Mouse (Mus musculus) gastrocnemius, postnatal 36 days (tissue): ENCODE measurements around the gene Fndc8. TPM values are rescaled to one million over a fixed set of nuclear protein-coding genes. Genes with fewer than 3 reads are reported as not detected.

Experiments
- DNase-seq, 2 experiments: peaks; one replicate each; pipeline ENCODE4 v3.0.0; 2022
- intact Hi-C: fragments of 180-260 bp; cut with DNase I; formaldehyde crosslinking; loops from one replicate; pipeline ENCODE4 v1.15.1; 2025
- total RNA-seq, 2 experiments: library from RNA; stranded (reverse); gene quantifications; 2 replicates each; pipeline ENCODE4 v1.2.3; 2021

The Fndc8 gene
- total RNA-seq, 2 experiments from 2014 or later, result not detected

DNA sequence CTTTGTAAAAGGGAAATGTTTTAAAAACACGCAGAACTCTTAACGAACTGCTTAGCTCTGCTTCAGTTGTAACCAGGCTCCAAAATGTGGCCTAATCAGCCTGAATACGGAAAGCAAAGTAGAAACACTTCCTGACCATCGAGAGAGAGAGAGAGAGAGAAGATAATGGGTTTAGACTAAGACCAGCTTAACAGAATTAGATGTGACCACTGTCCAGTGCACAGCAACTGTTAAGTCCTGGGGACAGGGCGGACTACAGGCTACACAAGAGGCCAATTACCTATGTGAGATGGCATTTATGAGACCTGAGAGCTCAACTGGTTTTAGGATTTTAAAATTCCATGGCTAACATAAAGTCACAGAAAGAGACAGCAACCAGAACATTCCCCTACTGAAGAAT, 24.0 kb upstream of the Fndc8 start:
- intact Hi-C loops, result no loop called here
- DNase-seq, result no peak

DNA sequence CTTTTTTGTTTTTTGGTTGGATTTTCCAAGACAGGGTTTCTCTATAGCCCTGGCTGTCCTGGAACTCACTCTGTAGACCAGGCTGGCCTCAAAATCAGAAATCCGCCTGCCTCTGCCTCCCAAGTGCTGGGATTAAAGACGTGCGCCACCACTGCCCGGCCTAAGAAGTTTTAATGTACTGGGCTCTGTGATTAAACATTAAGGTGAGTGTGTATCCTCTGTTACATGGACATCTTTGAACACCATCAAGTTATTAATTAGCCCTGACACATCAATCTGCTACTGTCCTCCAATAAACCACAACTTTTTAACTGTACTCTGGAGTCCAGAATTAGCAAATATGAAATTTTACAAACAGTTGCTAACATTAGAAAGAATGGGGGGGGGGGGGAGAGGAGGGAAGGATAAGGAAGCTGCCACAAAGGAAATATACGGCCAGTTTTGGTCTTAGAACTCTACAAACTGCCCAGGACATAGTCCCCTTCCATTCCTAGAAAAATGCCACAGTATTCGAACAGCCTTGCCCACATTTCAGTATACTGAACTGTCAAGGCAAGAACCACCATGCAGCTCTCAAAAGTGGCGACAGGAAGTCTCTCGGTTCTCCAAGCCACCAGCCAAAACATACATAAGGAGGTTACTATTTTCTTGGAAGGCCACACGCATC, 22.3 kb upstream of the Fndc8 start:
- intact Hi-C loops, result loop anchor here (2.0 to 5.0 kb wide), 2 partner anchors 55 to 107 kb away; partner anchors contain the start of genes Cct6b and Zfp830
- no peak for DNase-seq

DNA sequence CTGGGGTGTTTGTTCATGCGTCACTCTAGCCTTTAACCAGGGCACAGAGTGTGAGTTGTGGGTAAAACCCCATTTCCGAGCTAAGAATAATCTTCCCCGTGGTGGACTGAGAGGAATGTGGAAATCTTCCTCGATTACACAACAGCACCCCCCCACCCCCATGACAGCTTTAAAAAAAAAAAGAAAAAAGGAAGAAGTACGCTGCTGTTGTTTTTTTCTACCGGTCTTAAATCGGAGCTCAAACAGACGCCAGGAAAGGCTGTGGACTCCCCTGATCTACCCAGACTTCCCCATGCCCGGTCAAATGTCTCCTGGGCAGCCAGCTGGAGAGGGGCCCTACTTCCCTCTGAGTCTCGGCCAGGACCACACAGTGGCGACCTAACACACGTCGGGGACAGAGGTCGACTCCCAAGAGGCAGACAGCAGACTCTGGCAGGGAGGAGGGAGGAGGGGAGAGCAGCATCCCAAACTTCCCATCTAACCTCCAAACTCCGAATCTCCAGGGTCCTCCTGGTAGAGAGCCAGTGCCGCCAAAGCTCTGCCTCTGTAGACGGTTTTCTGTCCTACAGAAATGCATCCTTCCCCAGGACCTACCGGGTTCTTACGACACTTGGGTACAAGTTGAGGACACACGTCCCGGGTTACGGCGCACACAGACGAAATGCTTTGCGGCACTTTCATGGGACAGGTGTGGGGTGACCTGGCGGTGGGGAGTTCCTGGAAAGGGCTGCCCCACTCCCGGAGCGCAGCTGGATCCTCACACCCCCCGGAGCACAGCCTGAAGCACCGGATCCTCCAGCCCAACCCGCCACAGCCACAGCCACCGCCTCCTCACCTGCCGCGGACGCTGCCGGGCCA, 21.5 kb upstream of the Fndc8 start:
- intact Hi-C loops, result loop anchor here (2.0 to 5.0 kb wide), 2 partner anchors 56 to 108 kb away; partner anchors contain the start of genes Cct6b and Zfp830
- peak; percentile 56 to 70 for DNase-seq

DNA sequence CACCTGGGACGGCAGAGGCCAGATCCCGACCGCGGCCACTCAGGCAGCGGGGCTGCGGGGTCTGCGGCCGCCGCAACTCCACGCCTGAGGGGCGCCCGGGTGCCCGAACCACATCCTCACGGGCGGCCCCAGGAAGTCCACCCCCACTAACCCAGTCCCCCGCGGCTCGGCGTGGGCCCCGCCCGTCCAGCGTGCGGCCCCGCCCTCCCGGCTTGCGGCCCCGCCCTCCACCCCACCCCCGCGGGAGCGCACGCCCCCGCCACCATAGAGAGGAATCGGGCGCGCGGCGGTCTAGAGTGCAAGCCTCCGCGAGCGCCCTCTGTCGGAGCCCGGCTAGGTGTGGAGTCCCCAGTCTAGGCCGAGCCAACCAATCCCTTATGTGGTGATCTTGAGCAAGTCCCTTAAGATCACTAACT, 20.9 kb upstream of the Fndc8 start, which contains the start of gene Rffl:
Rffl (minus strand) TSS at position 180 of the 416 bp plus-strand sequence.
- DNase-seq, result peak; percentile 91 to 93
- intact Hi-C loops, result loop anchor here (2.0 to 5.0 kb wide), 2 partner anchors 56 to 109 kb away; partner anchors contain the start of genes Cct6b and Zfp830

- intact Hi-C loops, result loop anchor here (5.0 kb wide), 1 partner anchor 113 kb away; the partner anchor contains the start of genes Cct6b and Zfp830
- DNase-seq, result no peak
Measured at GRCm38 (mm10) chr11:82874924-82875323, 17.0 kb upstream of the Fndc8 start.

DNA sequence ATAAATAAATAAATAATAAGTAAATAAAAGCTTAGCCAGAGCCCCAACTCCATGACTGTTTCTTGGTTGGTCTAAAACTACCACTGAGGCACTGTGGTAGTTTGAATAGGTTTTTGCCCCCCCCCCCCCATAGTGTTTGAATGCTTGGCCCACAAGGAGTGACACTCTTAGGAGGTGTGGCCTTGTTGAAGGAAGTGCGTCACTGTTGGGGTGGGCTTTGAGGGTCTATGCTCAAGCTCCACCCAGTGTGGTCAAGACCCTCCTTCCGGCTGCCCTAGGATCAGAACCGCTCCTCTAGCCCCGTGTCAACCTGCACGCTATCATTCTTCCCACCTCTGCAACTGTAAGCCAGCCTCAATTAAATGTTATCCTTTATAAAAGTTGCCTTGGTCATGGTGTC, 16.3 kb upstream of the Fndc8 start:
- no peak for DNase-seq
- intact Hi-C loops, result no loop called here

- no peak for DNase-seq
- intact Hi-C loops, result no loop called here
Measured at GRCm38 (mm10) chr11:82877726-82878344, 14.1 kb upstream of the Fndc8 start.

GRCm38 (mm10) chr11:82883180-82883579, 8.7 kb upstream of the Fndc8 start:
- DNase-seq, result no peak
- intact Hi-C loops, result no loop called here

DNA sequence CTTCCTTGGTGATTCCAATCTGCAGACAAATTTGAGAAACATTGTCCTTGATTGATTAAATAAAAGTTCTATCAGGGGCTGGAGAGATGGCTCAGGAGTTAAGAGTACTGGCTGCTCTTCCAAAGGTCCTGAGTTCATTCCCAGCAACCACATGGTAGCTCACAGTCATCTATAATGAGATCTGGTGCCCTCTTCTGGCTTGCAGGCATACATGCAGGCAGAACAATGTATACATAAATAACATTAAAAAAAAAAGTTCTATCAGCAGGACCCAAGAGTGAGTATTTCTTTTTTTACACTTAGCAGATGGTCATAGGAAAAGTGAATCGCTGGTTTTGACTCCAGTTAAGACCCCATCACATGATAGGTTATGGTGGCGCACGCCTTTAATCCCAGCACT, 5.4 kb upstream of the Fndc8 start:
- DNase-seq, result no peak
- intact Hi-C loops, result no loop called here

DNA sequence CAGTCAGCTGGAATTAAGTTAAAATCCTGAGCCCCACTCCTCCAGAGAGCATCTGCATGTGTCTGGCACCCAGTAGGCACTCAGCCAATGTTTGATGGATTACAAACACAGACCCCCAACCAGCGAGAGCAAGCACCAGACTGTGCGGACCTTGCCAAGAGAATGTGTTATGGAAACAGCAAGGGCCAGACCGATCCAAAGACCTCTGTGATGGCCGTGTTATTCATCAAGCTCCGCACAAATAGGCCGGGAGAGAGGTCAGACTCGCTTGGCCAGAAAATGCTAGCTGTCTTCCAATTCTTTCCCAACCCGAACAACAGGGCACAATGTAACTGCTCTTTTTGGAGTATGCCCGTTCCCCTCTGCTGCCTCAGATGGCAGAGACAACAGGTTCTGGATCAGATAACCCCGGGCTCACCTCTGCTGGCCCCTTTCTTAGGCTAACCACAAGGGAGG, 3.4 kb upstream of the Fndc8 start:
- intact Hi-C loops, result no loop called here
- DNase-seq, result no peak

- intact Hi-C loops, result loop anchor here (2.0 to 5.0 kb wide), 4 partner anchors 67 to 652 kb away; no protein-coding TSS in a partner anchor
- DNase-seq, result no peak
Measured at GRCm38 (mm10) chr11:82889524-82890341, 2.2 kb upstream of the Fndc8 start.

GRCm38 (mm10) chr11:82890342-82890762, 1.6 kb upstream of the Fndc8 start, which contains the start of gene Rad51d:
Gene Rad51d, minus strand, starts transcription at chr11:82890614.
- peak; percentile 91 to 92 for DNase-seq
- intact Hi-C loops, result loop anchor here (2.0 to 5.0 kb wide), 4 partner anchors 68 to 653 kb away; no protein-coding TSS in a partner anchor

GRCm38 (mm10) chr11:82897478-82897877, 5.6 kb downstream of the Fndc8 start:
- intact Hi-C loops, result no loop called here

DNA sequence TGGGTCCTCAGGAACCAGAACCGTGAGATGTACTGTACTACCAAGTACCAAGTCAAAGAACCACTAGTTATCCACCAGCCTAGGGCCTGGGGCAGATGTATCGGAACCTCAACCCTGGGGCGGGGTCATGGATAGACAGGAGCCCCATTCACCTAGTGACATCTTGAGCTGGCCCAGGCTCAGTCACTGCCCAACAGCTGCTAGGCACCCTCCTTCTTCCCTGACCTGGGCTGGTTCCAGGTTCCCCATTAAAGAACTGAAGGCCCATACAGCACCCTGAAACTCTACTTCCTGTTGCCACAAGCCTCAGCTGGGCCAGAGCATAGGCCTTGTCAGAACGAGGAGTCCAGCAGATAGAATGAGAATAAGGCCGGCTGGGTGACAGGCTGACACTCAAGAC, 7.8 kb downstream of the Fndc8 start:
- no peak for DNase-seq
- intact Hi-C loops, result no loop called here

More at GRCm38 (mm10) chr11:82897478-82897877, 5.6 kb downstream of the Fndc8 start:
- DNase-seq, result no peak

DNA sequence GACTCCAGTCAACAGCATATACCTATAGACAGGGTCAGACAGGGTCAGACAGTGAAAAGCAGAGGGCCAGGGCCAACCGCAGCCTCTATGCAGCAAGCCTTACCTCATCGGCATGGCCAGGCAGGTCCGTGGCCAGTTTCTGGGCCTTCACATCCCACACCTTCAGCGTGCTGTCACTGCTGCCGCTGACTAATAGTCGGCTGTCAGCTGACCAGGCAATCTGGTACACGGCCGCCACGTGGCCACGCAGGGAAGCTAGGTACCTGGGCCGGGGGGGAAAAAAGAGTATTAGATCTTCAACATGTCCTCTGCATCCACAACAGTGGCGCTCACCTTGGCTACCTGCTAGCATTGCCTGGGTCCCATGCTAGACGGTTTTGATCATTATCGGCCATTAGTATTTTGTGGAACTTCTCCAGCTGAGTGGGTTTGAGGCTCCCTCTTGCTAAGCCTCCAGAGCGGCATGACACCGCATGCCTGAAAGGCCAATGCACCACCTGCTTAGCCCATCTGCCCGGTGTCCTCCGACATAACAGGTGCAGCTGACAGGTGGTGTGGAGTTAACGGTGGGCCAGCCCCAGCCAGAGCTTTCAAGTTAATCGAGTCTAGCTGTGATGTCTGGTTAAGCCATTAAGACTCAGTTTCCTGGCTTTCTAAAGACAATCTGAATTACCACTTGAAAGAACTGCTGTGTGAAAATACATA, 9.8 kb downstream of the Fndc8 start:
- intact Hi-C loops, result no loop called here
- no peak for DNase-seq

- intact Hi-C loops, result no loop called here
- DNase-seq, result no peak
Measured at GRCm38 (mm10) chr11:82904952-82905351, 13.0 kb downstream of the Fndc8 start.

GRCm38 (mm10) chr11:82905816-82906215, 13.9 kb downstream of the Fndc8 start:
- intact Hi-C loops, result no loop called here
- no peak for DNase-seq

- intact Hi-C loops, result no loop called here
Measured at GRCm38 (mm10) chr11:82907651-82908607, 16.0 kb downstream of the Fndc8 start, which contains the start of gene Nle1. Gene Nle1, minus strand, starts transcription at chr11:82908411.

More at GRCm38 (mm10) chr11:82907651-82908607, 16.0 kb downstream of the Fndc8 start, which contains the start of gene Nle1:
- peak; percentile 89 to 91 for DNase-seq
